Mouse (Mus musculus): Measurements from ENCODE around the gene Frmd4a. TPM values are rescaled to one million over a fixed set of nuclear protein-coding genes. Genes with fewer than 3 reads are reported as not detected.

The Frmd4a gene
- polyA plus RNA-seq, 2 experiments: 39.6 to 47.0 TPM

DNA sequence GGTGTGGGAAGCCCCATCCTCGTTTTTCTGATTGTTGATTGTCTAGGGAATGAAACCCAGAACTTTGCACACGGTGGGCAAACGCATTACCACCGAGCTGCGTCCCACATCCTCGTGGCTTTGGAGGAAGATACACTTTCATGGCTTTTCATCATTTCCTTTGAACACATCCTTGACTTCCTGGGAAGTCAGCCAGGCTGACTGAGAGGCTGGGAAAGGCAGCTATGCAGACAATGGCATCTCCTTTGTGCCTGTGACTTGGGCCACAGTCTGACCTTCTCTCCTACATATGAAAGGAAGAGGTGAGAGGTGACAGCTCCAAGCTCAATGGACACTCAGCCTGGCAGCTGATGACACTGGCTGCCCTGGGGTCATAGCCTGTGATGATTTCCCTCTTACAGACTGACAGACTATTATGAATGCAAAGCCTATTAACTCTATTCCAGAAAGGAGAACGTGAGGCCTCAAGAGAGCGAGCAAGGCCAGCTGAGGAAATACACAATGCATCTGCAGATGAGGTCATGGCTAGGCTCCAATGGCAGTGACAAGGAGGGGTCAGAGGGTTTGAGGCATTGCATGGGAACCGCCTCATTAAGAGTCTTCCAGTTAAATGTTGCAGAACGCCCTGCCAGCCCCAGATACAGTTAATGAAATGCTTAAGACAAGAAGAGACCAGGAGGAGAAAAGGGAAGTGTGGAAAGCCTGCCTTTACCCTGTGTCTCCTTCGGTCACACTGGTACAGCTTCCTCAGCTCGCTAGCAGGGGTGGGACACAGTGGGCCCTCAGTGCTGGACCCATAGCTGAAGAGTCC is 435.3 kb downstream of the Frmd4a start:
- DNase-seq (ENCODE audit: low spot score) (no peak), ATAC-seq (ENCODE audit: low FRiP score, low read depth) (no peak)
- no peak overlapping the region for H3K4me3 ChIP-seq (replicated peaks; ENCODE audit: low read length)
- H3K9me3 ChIP-seq (ENCODE audit: control insufficient read depth, low read length): no peaks in the 10 kb centered on the region
- H3K4me2 ChIP-seq (replicated peaks; ENCODE audit: low read depth, low read length, severe bottlenecking): no peak overlapping the region
- H3K36me3 ChIP-seq (ENCODE audit: control insufficient read depth, insufficient read depth, low read length): peaks cover 9% of the 10 kb centered on the region; the same call in 1 of the 2 replicates
- no peak for TF ChIP-seq POLR2A (IDR thresholded peaks at IDR 0.05; ENCODE audit: borderline replicate concordance, extremely low read depth, insufficient read depth, insufficient read length)
- 76% methylated on average over 12 of the region's 12 CpGs for WGBS
- peaks cover 35% of the 10 kb centered on the region for H3K4me1 ChIP-seq (ENCODE audit: control insufficient read depth, insufficient read depth, low read length)
- no peak overlapping the region for H3K27ac ChIP-seq (replicated peaks; ENCODE audit: low read depth, low read length)
- H3K9ac ChIP-seq (ENCODE audit: low read depth, low read length, severe bottlenecking): no peak overlapping the region
- no peaks in the 10 kb centered on the region for H3K27me3 ChIP-seq (ENCODE audit: control insufficient read depth, insufficient read depth, low read length)

DNA sequence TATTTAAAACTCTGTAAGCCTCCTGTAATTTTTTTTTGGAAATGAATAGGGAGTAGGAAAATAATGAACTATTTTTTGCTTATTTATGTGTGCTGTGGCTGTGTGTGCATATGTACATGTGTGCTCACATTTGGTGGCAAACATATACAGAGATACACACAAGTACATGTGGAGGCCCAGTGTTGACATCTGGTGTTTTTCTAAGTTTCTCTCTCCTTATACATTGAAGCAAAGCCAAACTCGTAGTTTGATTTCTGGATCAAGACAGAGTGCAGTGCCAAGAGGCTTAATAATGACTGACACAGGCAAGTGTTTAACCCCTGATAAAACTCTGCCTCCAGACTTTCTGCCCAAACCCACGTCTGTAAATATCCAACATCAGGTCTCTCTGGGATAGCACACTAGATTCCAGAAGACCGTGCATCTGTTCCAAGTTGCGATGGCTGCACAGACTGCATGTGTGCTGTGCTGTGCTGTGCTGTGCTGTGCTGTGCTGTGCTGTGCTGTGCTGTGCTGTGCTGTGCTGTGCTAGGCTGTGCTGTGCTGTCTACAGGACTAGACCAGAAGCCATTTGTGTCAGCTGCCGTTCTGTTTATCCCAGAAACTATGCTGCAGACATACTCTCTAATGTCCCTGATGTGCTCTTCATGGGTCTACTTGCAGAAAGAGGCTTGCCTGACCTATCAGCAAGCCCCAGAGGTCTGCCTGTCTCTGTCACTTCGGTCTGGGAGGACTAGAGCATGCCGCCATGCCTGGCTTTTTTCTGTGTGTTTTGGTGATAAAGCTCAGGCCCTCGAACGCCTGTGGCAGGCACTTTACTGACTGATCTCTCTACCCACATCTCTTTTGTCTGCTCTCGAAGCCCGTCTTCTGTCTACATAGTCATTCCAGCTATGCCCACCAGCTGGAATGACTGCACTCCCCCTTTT is 437.8 kb downstream of the Frmd4a start:
- Histone ChIP-seq H3K9me3 (ENCODE audit: control insufficient read depth, low read length) (no peaks in the 10 kb centered on the region), H3K36me3 (ENCODE audit: control insufficient read depth, insufficient read depth, low read length) (peaks cover 9% of the 10 kb centered on the region; the same call in 1 of the 2 replicates), H3K27me3 (ENCODE audit: control insufficient read depth, insufficient read depth, low read length) (no peaks in the 10 kb centered on the region), H3K4me3 (replicated peaks; ENCODE audit: low read length) (no peak overlapping the region), H3K4me2 (replicated peaks; ENCODE audit: low read depth, low read length, severe bottlenecking) (no peak overlapping the region), H3K27ac (replicated peaks; ENCODE audit: low read depth, low read length) (peak overlapping the region; percentile 68), H3K9ac (ENCODE audit: low read depth, low read length, severe bottlenecking) (no peak overlapping the region), H3K4me1 (ENCODE audit: control insufficient read depth, insufficient read depth, low read length) (peaks cover 26% of the 10 kb centered on the region)
- ATAC-seq (ENCODE audit: low FRiP score, low read depth) (peak; percentile 67), DNase-seq (ENCODE audit: low spot score) (peak; percentile 80)
- 65% methylated on average over 11 of the region's 11 CpGs for WGBS
- no peak for TF ChIP-seq POLR2A (IDR thresholded peaks at IDR 0.05; ENCODE audit: borderline replicate concordance, extremely low read depth, insufficient read depth, insufficient read length)

DNA sequence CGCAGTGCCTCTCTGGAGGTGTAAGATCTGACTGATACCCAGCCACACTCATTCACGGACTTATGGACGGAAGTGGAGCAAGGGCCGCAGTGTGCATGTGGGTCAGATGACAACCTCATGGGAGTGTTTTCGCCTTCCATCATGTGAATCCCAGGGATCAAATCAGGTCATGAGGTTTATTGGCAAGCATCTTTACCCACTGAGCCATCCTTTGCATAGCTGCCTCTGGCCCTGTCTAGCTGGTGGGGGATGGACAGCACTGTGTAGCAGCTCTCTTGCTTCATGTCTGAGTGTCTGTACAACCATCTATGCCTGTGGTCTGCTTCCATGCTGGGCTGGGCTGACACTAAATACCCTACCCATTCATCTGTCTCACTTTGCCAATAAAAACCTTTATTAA is 443.4 kb downstream of the Frmd4a start:
- no peaks in the 10 kb centered on the region for H3K9me3 ChIP-seq (ENCODE audit: control insufficient read depth, low read length)
- H3K27me3 ChIP-seq (ENCODE audit: control insufficient read depth, insufficient read depth, low read length): no peaks in the 10 kb centered on the region
- no peak overlapping the region for H3K9ac ChIP-seq (ENCODE audit: low read depth, low read length, severe bottlenecking)
- H3K4me2 ChIP-seq (replicated peaks; ENCODE audit: low read depth, low read length, severe bottlenecking): no peak overlapping the region
- peaks cover 17% of the 10 kb centered on the region for H3K4me1 ChIP-seq (ENCODE audit: control insufficient read depth, insufficient read depth, low read length)
- no peak overlapping the region for H3K27ac ChIP-seq (replicated peaks; ENCODE audit: low read depth, low read length)
- DNase-seq (ENCODE audit: low spot score) (no peak), ATAC-seq (ENCODE audit: low FRiP score, low read depth) (0 out of 2 replicates have a peak, but pooled peaks have one; percentile 35)
- peaks cover 4% of the 10 kb centered on the region; the same call in 1 of the 2 replicates for H3K36me3 ChIP-seq (ENCODE audit: control insufficient read depth, insufficient read depth, low read length)
- WGBS: 67% methylated on average over 5 of the region's 5 CpGs
- no peak for TF ChIP-seq POLR2A (IDR thresholded peaks at IDR 0.05; ENCODE audit: borderline replicate concordance, extremely low read depth, insufficient read depth, insufficient read length)
- no peak overlapping the region for H3K4me3 ChIP-seq (replicated peaks; ENCODE audit: low read length)

DNA sequence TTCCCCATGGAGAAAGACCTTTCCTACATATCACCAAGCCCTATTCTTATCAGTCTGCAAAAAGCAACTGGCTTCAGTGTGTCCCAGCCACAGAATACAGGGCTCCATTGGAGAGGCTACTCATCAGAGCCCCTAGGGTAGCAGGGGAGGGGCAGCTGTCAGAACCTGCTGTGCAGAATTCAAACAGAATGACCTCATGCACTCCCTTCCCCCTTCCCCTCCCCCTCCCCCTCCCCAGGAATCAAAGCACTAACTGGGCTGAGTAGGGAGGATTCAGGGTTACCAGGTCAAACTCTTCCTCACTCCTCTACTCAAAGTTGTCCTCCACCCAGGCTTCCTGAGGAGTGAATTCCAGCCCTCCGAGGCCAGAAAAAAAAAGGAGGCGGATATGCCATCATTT is 444.0 kb downstream of the Frmd4a start:
- no peaks in the 10 kb centered on the region for H3K27me3 ChIP-seq (ENCODE audit: control insufficient read depth, insufficient read depth, low read length)
- H3K4me3 ChIP-seq (replicated peaks; ENCODE audit: low read length): no peak overlapping the region
- no peak overlapping the region for H3K27ac ChIP-seq (replicated peaks; ENCODE audit: low read depth, low read length)
- TF ChIP-seq POLR2A (IDR thresholded peaks at IDR 0.05; ENCODE audit: borderline replicate concordance, extremely low read depth, insufficient read depth, insufficient read length): no peak
- peaks cover 16% of the 10 kb centered on the region for H3K4me1 ChIP-seq (ENCODE audit: control insufficient read depth, insufficient read depth, low read length)
- H3K4me2 ChIP-seq (replicated peaks; ENCODE audit: low read depth, low read length, severe bottlenecking): no peak overlapping the region
- 43% methylated on average over 2 of the region's 2 CpGs for WGBS
- DNase-seq (ENCODE audit: low spot score): no peak
- ATAC-seq (ENCODE audit: low FRiP score, low read depth): no peak
- no peak overlapping the region for H3K9ac ChIP-seq (ENCODE audit: low read depth, low read length, severe bottlenecking)
- H3K9me3 ChIP-seq (ENCODE audit: control insufficient read depth, low read length): no peaks in the 10 kb centered on the region
- H3K36me3 ChIP-seq (ENCODE audit: control insufficient read depth, insufficient read depth, low read length): peaks cover 4% of the 10 kb centered on the region; the same call in 1 of the 2 replicates

DNA sequence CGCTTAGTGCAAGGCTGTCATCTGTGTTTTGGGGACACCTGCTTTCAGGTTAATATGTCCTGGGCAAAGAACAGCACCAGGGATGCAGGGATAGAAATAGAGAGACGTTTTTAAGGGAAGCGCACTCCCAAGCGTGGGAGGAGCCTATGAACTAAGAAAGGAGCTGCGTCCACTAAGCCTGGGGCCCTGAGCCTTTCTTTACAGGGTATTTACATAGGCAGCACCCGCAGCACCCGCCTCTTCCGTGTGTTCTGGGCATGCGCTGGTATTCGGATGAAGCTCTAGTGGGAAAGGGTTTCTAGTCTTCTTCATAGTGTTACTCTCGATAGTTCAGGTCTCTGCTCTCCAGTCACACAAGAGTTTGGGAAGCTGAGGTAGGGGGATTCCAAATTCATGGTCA is 445.0 kb downstream of the Frmd4a start:
- WGBS: 58% methylated on average over 11 of the region's 11 CpGs
- Histone ChIP-seq H3K4me3 (replicated peaks; ENCODE audit: low read length) (no peak overlapping the region), H3K36me3 (ENCODE audit: control insufficient read depth, insufficient read depth, low read length) (peaks cover 2% of the 10 kb centered on the region; the same call in 1 of the 2 replicates), H3K4me1 (ENCODE audit: control insufficient read depth, insufficient read depth, low read length) (peaks cover 16% of the 10 kb centered on the region), H3K27me3 (ENCODE audit: control insufficient read depth, insufficient read depth, low read length) (no peaks in the 10 kb centered on the region), H3K9me3 (ENCODE audit: control insufficient read depth, low read length) (no peaks in the 10 kb centered on the region), H3K9ac (ENCODE audit: low read depth, low read length, severe bottlenecking) (no peak overlapping the region), H3K4me2 (replicated peaks; ENCODE audit: low read depth, low read length, severe bottlenecking) (no peak overlapping the region), H3K27ac (replicated peaks; ENCODE audit: low read depth, low read length) (no peak overlapping the region)
- ATAC-seq (ENCODE audit: low FRiP score, low read depth): no peak
- TF ChIP-seq POLR2A (IDR thresholded peaks at IDR 0.05; ENCODE audit: borderline replicate concordance, extremely low read depth, insufficient read depth, insufficient read length): no peak
- no peak for DNase-seq (ENCODE audit: low spot score)
